Mouse (Mus musculus) limb, embryonic 14.5 days (tissue): ENCODE results near the gene Spred1. TPM values are rescaled to one million over a fixed set of nuclear protein-coding genes. Genes with fewer than 3 reads are reported as not detected.
A peak's percentile ranks its signal among the peaks of the same experiment; 100 is the strongest.

Experiments used
- ATAC-seq: fragments of 200-750 bp; cut with Nextera tagmentation; 2 replicates; pipeline ENCODE4 v1.8.0; 2017; ENCODE audit warnings: low read depth, moderate number of reproducible peaks, moderate TSS enrichment; ENCODE audit not compliant: low FRiP score
- DNase-seq: peaks from one replicate; pipeline ENCODE4 v3.0.0-alpha.2; 2015; ENCODE audit warnings: low spot score
- H3K27ac ChIP-seq: fragments of 300-500 bp; sonication (generic); replicated peaks from 2 replicates; pipeline ENCODE4 v1.5.1; 2014; ENCODE audit warnings: low read depth, mild to moderate bottlenecking, low read length, moderate library complexity, mixed read lengths
- H3K27me3 ChIP-seq: fragments of 300-500 bp; sonication (generic); 2 replicates; pipeline ENCODE4 v1.6.1; 2014; ENCODE audit warnings: low read length, mixed read lengths; ENCODE audit not compliant: control insufficient read depth, insufficient read depth
- H3K36me3 ChIP-seq: fragments of 300-500 bp; sonication (generic); 2 replicates; pipeline ENCODE4 v1.6.1; 2014; ENCODE audit warnings: mild to moderate bottlenecking, low read length, moderate library complexity, mixed read lengths; ENCODE audit not compliant: control insufficient read depth, insufficient read depth
- H3K4me1 ChIP-seq: fragments of 300-500 bp; sonication (generic); 2 replicates; pipeline ENCODE4 v1.6.1; 2014; ENCODE audit warnings: antibody characterized with exemption, low read length, mixed read lengths; ENCODE audit not compliant: control insufficient read depth, insufficient read depth
- H3K4me2 ChIP-seq: fragments of 300-500 bp; sonication (generic); replicated peaks from 2 replicates; pipeline ENCODE4 v1.6.1; 2014; ENCODE audit warnings: low read depth, mild to moderate bottlenecking, low read length, moderate library complexity; ENCODE audit not compliant: severe bottlenecking
- H3K4me3 ChIP-seq: fragments of 300-500 bp; sonication (generic); replicated peaks from 2 replicates; pipeline ENCODE4 v1.5.1; 2014; ENCODE audit warnings: low read length
- H3K9ac ChIP-seq: fragments of 300-500 bp; sonication (generic); 2 replicates; pipeline ENCODE4 v1.6.1; 2014; ENCODE audit warnings: mild to moderate bottlenecking, low read depth, low read length, moderate library complexity; ENCODE audit not compliant: severe bottlenecking
- H3K9me3 ChIP-seq: fragments of 300-500 bp; sonication (generic); 2 replicates; pipeline ENCODE4 v1.6.1; 2016; ENCODE audit warnings: low read length; ENCODE audit not compliant: control insufficient read depth
- POLR2A ChIP-seq: fragments of 200-500 bp; IDR thresholded peaks from 2 replicates; pipeline ENCODE4 v1.8.0; 2012; ENCODE audit warnings: inconsistent platforms, mild to moderate bottlenecking, moderate library complexity, borderline replicate concordance; ENCODE audit not compliant: insufficient read depth, insufficient read length; ENCODE audit errors: extremely low read depth
- WGBS: fragments of 180-500 bp; shearing (Covaris S2); extraction: QIAGEN DNeasy Blood & Tissue Kit; methylation state at CpG from one replicate; pipeline ENCODE4 v1.1.7; 2014; 5-methylcytosine and 5-hydroxymethylcytosine counted together
- polyA plus RNA-seq, 2 experiments: library from polyadenylated mRNA; depleted of rRNA in 1 of 2; stranded (reverse) in 1 of 2; unstranded in 1 of 2; fragments of >200 nt; fragmentation: Nextera tagmentation in 1 of 2; extraction: Ambion mirVana in 1 of 2; gene quantifications; 2 replicates each; pipeline versions ENCODE4 v1.2.1 to v1.2.3; 2012 to 2014

The Spred1 gene
- polyA plus RNA-seq, 2 experiments, result 23.6 to 30.8 TPM

DNA sequence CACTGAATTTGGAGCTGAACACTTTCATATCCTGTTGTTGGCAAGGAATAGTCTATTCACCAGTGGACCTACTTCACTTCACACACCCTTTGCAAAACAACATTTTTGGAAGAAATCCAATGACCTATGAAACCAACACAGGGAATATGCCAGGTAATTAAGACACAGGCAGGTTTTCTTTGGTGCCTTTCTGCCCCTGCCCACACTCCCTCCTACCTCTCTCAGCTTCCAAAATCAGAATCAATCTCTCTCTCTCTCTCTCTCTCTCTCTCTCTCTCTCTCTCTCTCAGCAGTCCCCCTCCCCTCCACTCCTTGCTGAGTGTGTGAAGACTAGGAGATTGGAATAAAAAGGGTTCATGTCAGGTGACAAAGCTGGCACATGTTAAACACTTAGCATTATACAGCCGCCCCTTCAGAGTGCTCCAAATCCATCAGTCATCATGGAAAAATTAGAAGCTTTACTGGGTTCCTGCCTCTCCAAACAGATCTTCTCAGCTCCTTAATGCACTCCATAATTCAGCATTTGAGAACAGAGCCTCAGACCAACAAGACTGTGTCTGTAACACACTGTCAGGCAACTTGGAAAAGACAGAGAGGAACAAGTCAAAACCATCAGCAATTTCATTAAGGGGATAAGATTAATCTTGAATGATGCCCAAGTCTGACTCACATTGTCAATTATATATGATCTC is 34.3 kb upstream of the Spred1 start:
- Histone ChIP-seq H3K9ac (no peak overlapping the region), H3K27ac (peak overlapping the region; percentile 22; the same call in 1 of the 2 replicates), H3K4me3 (no peak overlapping the region), H3K36me3 (no peaks in the 10 kb centered on the region), H3K27me3 (no peaks in the 10 kb centered on the region), H3K9me3 (no peaks in the 10 kb centered on the region), H3K4me2 (no peak overlapping the region), H3K4me1 (peaks cover 10% of the 10 kb centered on the region)
- TF ChIP-seq POLR2A, result no peak
- 53% methylated on average over 1 of the region's 1 CpGs for WGBS
- DNase-seq (peak; percentile 50), ATAC-seq (peak; percentile 37; the same call in 1 of the 2 replicates)

DNA sequence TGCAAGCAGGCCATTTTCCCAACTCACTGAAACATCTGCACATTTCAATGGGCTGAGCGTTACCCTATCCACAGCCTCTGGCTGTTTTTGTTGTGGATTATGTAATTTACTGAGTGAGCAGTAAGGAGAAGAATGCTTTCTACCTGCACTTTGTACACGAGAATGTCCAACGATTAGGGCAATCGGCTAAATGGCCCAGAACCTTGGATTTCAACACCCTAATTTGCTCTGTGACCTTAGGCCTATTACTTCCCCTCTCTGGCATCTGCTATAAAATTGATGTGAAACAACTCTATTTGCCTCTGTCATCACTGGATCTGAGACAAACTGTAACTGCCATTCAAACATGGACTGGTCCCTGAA is 33.7 kb upstream of the Spred1 start:
- Histone ChIP-seq H3K27ac (no peak overlapping the region), H3K9ac (no peak overlapping the region), H3K9me3 (no peaks in the 10 kb centered on the region), H3K27me3 (no peaks in the 10 kb centered on the region), H3K36me3 (no peaks in the 10 kb centered on the region), H3K4me2 (no peak overlapping the region), H3K4me3 (no peak overlapping the region), H3K4me1 (peaks cover 10% of the 10 kb centered on the region)
- ATAC-seq (no peak), DNase-seq (no peak)
- WGBS, result 41% methylated on average over 4 of the region's 4 CpGs
- no peak for TF ChIP-seq POLR2A

DNA sequence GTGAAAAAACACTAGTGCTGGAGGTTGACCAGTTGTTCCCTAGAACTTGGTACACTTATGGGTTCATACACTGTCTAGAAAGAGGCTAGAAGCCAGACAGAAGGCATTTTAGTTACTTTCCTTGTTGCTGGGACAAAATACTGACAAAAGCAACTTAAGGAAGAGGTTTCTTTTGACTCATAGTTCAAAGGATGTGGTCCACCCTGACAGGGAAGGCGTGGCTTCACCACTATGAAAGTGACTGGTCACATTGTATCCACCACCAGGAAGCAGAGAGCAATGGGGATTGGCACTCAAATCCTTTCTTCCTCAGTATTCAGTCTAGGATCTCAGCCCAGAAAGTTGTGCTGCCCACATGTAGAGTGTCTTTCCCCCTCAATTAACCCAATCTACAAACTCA is 31.7 kb upstream of the Spred1 start:
- TF ChIP-seq POLR2A, result no peak
- Histone ChIP-seq H3K4me2 (no peak overlapping the region), H3K9ac (no peak overlapping the region), H3K27ac (no peak overlapping the region), H3K4me1 (peaks cover 15% of the 10 kb centered on the region), H3K36me3 (no peaks in the 10 kb centered on the region), H3K4me3 (no peak overlapping the region), H3K27me3 (no peaks in the 10 kb centered on the region), H3K9me3 (no peaks in the 10 kb centered on the region)
- 95% methylated on average over 1 of the region's 1 CpGs for WGBS
- DNase-seq (no peak), ATAC-seq (no peak)

DNA sequence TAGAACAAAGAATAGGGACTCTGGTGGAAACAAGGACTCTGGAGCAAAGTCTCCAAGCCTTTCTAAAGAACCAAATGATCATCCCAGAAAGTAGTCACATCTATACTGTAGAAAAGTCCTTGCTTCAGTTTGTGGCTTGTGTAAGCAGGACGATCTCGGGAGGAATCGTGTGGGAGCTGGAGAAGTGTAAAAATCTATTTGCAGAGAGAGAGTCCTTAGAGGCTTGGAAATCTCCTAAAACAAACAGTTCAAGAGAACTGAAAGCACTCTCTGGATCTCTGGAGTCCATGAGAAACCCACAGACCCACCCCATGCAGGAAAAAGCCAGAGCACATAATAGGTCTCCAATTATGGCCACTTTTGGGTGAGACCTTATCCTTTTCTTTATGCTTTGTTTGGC is 31.1 kb upstream of the Spred1 start:
- H3K4me2 ChIP-seq, result no peak overlapping the region
- H3K4me3 ChIP-seq, result no peak overlapping the region
- no peaks in the 10 kb centered on the region for H3K9me3 ChIP-seq
- 82% methylated on average over 3 of the region's 3 CpGs for WGBS
- no peaks in the 10 kb centered on the region for H3K27me3 ChIP-seq
- H3K4me1 ChIP-seq, result peaks cover 15% of the 10 kb centered on the region
- ATAC-seq (no peak), DNase-seq (no peak)
- H3K36me3 ChIP-seq, result no peaks in the 10 kb centered on the region
- TF ChIP-seq POLR2A, result no peak
- H3K9ac ChIP-seq, result no peak overlapping the region
- H3K27ac ChIP-seq, result no peak overlapping the region

DNA sequence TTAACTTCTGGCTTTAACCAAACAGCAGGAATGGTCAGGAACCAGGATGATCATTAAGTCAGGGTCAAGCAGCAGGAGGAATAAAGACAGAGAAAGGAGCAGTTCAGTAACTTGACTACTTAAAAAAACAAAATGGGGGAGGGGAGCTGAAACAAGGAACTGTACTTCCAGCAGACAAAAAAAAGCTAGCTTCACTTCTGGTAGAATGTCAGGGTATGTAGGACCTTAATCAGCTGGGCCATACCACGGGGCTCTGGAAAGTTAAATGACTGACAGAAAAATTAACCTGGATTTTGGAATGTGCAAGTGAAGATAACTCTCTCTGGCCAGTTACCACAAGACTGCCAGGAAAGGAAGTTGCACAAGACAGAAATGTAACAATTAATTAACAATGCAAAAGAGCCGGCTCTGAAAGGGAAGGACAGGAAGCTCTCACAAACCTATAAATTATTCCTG is 28.2 kb upstream of the Spred1 start:
- Histone ChIP-seq H3K4me1 (peaks cover 4% of the 10 kb centered on the region; the same call in 1 of the 2 replicates), H3K9ac (no peak overlapping the region), H3K4me2 (no peak overlapping the region), H3K9me3 (no peaks in the 10 kb centered on the region), H3K36me3 (no peaks in the 10 kb centered on the region), H3K4me3 (no peak overlapping the region), H3K27ac (no peak overlapping the region), H3K27me3 (no peaks in the 10 kb centered on the region)
- ATAC-seq, result no peak
- 16% methylated on average over 2 of the region's 2 CpGs for WGBS
- DNase-seq, result no peak
- TF ChIP-seq POLR2A, result no peak
